Mouse (Mus musculus) midbrain, embryonic 11.5 days (tissue): Measurements from ENCODE around the gene Sbno1. TPM values are rescaled to one million over a fixed set of nuclear protein-coding genes. Genes with fewer than 3 reads are reported as not detected.
A peak's percentile ranks its signal among the peaks of the same experiment; 100 is the strongest.

Source experiments
- ATAC-seq: fragments of 200-750 bp; cut with Nextera tagmentation; 2 replicates; pipeline ENCODE4 v1.8.0; 2017; ENCODE audit warnings: moderate TSS enrichment, moderate library complexity; ENCODE audit not compliant: low FRiP score
- DNase-seq: peaks from one replicate; pipeline ENCODE4 v3.0.0; 2015; ENCODE audit warnings: low spot score; ENCODE audit errors: missing footprints
- H3K27ac ChIP-seq: fragments of 300-500 bp; sonication (generic); 2 replicates; pipeline ENCODE4 v1.5.1; 2014; ENCODE audit warnings: low read depth, low read length
- H3K27me3 ChIP-seq: fragments of 300-500 bp; sonication (generic); 2 replicates; pipeline ENCODE4 v1.6.1; 2014; ENCODE audit warnings: mild to moderate bottlenecking, low read length, moderate library complexity, mixed read lengths; ENCODE audit not compliant: control insufficient read depth, insufficient read depth
- H3K36me3 ChIP-seq: fragments of 300-500 bp; sonication (generic); 2 replicates; pipeline ENCODE4 v1.6.1; 2014; ENCODE audit warnings: mild to moderate bottlenecking, low read length, moderate library complexity, mixed read lengths; ENCODE audit not compliant: control insufficient read depth, insufficient read depth
- H3K4me1 ChIP-seq: fragments of 300-500 bp; sonication (generic); 2 replicates; pipeline ENCODE4 v1.6.1; 2014; ENCODE audit warnings: low read length; ENCODE audit not compliant: control insufficient read depth, insufficient read depth
- H3K4me2 ChIP-seq: fragments of 300-500 bp; sonication (generic); 2 replicates; pipeline ENCODE4 v1.6.1; 2014; ENCODE audit warnings: mild to moderate bottlenecking, moderate library complexity
- H3K4me3 ChIP-seq: fragments of 300-500 bp; sonication (generic); 2 replicates; pipeline ENCODE4 v1.5.1; 2014; ENCODE audit warnings: low read depth, low read length
- H3K9ac ChIP-seq: fragments of 300-500 bp; sonication (generic); 2 replicates; pipeline ENCODE4 v1.6.1; 2014; ENCODE audit warnings: low read length
- H3K9me3 ChIP-seq: fragments of 300-500 bp; sonication (generic); 2 replicates; pipeline ENCODE4 v1.6.1; 2016; ENCODE audit warnings: low read length; ENCODE audit not compliant: control insufficient read depth
- WGBS: fragments of 180-500 bp; shearing (Covaris S2); extraction: QIAGEN DNeasy Blood & Tissue Kit; methylation state at CpG from one replicate; pipeline ENCODE4 v1.1.7; 2014; 5-methylcytosine and 5-hydroxymethylcytosine counted together
- polyA plus RNA-seq: library from polyadenylated mRNA; unstranded; fragments of >200 nt; fragmentation: Nextera tagmentation; extraction: Ambion mirVana; gene quantifications from 2 replicates; pipeline ENCODE4 v1.2.1, GENCODE M21; 2014

Gene Sbno1
- polyA plus RNA-seq, 1 experiment from 2014 or later = 78.6 TPM

GRCm38 (mm10) chr5:124433048-124433447 lies 7.2 kb upstream of the Sbno1 start:
- H3K9ac ChIP-seq = no peak overlapping the region
- no peaks in the 10 kb centered on the region for H3K4me1 ChIP-seq
- H3K4me3 ChIP-seq = no peak overlapping the region
- H3K27ac ChIP-seq = no peak overlapping the region
- DNase-seq = no peak
- no peaks in the 10 kb centered on the region for H3K36me3 ChIP-seq
- WGBS = 66% methylated on average over 2 of the region's 2 CpGs
- H3K9me3 ChIP-seq = no peaks in the 10 kb centered on the region
- ATAC-seq = no peak
- H3K4me2 ChIP-seq = no peak overlapping the region
- H3K27me3 ChIP-seq = no peaks in the 10 kb centered on the region

- DNase-seq (peak; percentile 94), ATAC-seq (peak; percentile 61)
- Histone ChIP-seq H3K4me3 (no peak overlapping the region), H3K9me3 (no peaks in the 10 kb centered on the region), H3K27me3 (no peaks in the 10 kb centered on the region), H3K36me3 (no peaks in the 10 kb centered on the region), H3K4me2 (no peak overlapping the region), H3K27ac (no peak overlapping the region), H3K4me1 (no peaks in the 10 kb centered on the region), H3K9ac (no peak overlapping the region)
These were observed 6.7 kb upstream of the Sbno1 start for GRCm38 (mm10) chr5:124432398-124433012.

DNA sequence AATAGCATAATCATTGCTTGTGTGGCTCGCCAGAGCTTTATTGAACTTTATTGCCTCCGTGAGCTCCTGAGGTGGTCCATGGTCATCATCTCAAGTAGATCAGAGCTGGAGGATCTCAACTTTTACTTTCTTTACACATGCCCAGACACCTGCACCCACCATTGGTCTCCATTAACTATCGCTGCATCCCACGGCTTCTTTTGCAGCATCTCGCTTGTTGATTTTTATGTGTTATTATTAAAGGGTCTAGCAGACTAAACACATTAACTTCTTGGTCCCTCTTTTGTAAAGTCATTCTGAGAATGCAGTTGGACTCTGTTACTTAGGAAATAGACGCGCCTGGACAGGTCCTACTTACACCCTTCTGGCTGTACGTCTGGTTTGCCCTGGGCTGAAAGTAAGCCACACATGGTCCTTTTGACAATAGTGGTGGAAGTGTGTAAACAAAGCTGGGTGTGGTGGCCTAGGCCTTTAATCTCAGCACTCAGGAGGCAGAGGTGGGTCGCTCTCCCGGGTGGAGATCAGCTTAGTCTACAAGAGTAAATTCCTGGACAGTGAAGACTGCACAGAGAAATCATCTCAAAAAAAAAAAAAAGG lies 772 bp upstream of the Sbno1 start:
- Histone ChIP-seq H3K9ac (peak overlapping the region; percentile 86), H3K9me3 (no peaks in the 10 kb centered on the region), H3K27ac (no peak overlapping the region), H3K4me2 (no peak overlapping the region), H3K27me3 (no peaks in the 10 kb centered on the region), H3K36me3 (no peaks in the 10 kb centered on the region), H3K4me1 (peaks cover 5% of the 10 kb centered on the region; the same call in 1 of the 2 replicates), H3K4me3 (peak overlapping the region; percentile 99; the same call in 1 of the 2 replicates)
- DNase-seq (no peak), ATAC-seq (no peak)
- 94% methylated on average over 10 of the region's 10 CpGs for WGBS

DNA sequence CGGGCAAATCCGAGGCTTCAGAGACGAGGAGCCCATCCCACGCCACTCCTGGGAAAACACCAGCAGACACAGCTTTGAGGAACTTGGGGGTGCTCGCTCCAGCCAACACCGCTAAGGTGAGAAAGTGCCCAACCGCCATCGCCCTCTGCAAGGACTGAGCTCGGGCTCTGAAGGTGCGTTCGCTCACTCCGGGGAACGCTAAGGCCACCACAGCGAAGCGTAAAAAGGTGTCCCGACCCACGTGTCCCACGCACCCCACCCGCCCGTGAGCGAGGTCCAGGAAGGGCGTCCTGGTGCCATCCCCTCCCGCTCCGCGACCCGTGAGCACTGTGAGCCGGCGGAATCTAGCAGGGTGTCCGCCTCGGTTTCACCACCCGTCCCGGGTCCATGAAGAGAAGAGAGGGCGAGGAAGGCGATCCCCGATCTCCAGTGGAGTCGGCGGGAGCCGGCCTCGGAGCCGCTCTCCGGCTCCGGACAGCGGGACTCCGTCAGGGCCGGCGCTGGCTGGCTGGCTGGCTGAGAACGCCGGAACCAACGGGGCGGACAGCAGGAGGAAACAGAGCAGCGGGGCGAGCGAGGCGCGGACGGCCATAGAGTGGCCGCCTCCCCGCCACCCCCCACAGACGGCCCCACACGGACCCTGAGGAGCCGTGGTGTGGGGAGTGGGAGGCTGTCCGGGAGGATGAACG lies 934 bp downstream of the Sbno1 start:
- under 1% methylated on average over 63 of the region's 63 CpGs for WGBS
- peak; percentile 77 for ATAC-seq
- H3K9ac ChIP-seq = peak overlapping the region; percentile 94
- H3K4me1 ChIP-seq = peaks cover 5% of the 10 kb centered on the region; the same call in 1 of the 2 replicates
- no peaks in the 10 kb centered on the region for H3K27me3 ChIP-seq
- H3K4me3 ChIP-seq = peak overlapping the region; percentile 99
- no peaks in the 10 kb centered on the region for H3K36me3 ChIP-seq
- peak overlapping the region; percentile 71 for H3K27ac ChIP-seq
- DNase-seq = peak; percentile 95
- H3K4me2 ChIP-seq = peak overlapping the region; percentile 92
- no peaks in the 10 kb centered on the region for H3K9me3 ChIP-seq

DNA sequence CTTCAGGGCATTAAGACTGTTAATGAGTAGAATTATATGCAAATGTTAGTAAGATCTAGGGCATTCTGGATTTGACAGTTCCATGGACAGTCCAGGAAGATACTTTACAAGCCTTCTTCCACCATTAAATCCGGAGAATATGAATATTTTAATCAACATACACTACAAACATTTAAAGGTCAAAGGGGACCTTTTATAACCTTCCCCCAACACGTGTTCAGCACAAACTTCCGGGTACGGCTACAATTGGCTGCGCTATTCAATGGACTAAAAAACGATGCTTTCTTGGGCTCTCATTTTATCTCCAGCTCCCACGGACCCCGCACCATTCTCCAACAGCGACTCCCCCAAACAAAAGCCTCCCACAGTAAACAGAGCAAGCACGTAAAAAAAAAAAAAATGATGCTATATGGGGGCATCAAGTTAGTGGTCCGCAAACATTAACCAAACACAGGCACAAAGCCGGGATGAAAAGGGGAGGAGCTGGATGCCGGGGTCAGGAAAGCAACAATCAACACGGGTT lies 1.5 kb downstream of the Sbno1 start:
- Histone ChIP-seq H3K27ac (no peak overlapping the region), H3K4me3 (peak overlapping the region; percentile 99), H3K9ac (peak overlapping the region; percentile 94), H3K9me3 (no peaks in the 10 kb centered on the region), H3K36me3 (no peaks in the 10 kb centered on the region), H3K27me3 (no peaks in the 10 kb centered on the region), H3K4me2 (peak overlapping the region; percentile 92), H3K4me1 (peaks cover 5% of the 10 kb centered on the region; the same call in 1 of the 2 replicates)
- DNase-seq = peak; percentile 88
- no peak for ATAC-seq
- 4% methylated on average over 14 of the region's 14 CpGs for WGBS

GRCm38 (mm10) chr5:124421786-124422185 lies 4.0 kb downstream of the Sbno1 start:
- Histone ChIP-seq H3K4me2 (no peak overlapping the region), H3K4me3 (no peak overlapping the region), H3K4me1 (peaks cover 5% of the 10 kb centered on the region; the same call in 1 of the 2 replicates), H3K36me3 (no peaks in the 10 kb centered on the region), H3K27me3 (no peaks in the 10 kb centered on the region), H3K27ac (no peak overlapping the region), H3K9me3 (no peaks in the 10 kb centered on the region), H3K9ac (no peak overlapping the region)
- DNase-seq (no peak), ATAC-seq (no peak)
- 96% methylated on average over 2 of the region's 2 CpGs for WGBS

DNA sequence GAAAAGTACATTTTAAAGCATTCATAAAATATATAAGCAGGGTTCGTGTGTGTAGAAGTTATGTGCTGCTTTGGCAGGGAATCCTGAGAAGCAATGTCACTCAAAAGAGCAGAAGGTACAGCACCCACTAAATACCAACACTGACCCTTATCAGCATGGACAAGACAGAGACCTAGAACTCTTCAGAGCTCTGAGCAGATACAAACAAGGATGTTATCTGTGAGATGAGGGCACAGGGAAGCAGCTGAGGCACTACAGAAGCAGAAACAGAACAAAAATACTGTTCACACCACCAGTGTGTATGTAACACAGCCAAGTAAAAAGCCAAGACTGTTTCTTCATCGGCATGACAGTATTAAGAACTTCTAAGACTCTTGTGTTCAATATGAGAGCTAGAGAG lies 6.9 kb downstream of the Sbno1 start:
- Histone ChIP-seq H3K9ac (no peak overlapping the region), H3K4me2 (no peak overlapping the region), H3K4me1 (peaks cover 2% of the 10 kb centered on the region; the same call in 1 of the 2 replicates), H3K27me3 (no peaks in the 10 kb centered on the region), H3K27ac (no peak overlapping the region), H3K9me3 (no peaks in the 10 kb centered on the region), H3K36me3 (no peaks in the 10 kb centered on the region), H3K4me3 (no peak overlapping the region)
- ATAC-seq (no peak), DNase-seq (no peak)
- WGBS = 92% methylated on average over 2 of the region's 2 CpGs

DNA sequence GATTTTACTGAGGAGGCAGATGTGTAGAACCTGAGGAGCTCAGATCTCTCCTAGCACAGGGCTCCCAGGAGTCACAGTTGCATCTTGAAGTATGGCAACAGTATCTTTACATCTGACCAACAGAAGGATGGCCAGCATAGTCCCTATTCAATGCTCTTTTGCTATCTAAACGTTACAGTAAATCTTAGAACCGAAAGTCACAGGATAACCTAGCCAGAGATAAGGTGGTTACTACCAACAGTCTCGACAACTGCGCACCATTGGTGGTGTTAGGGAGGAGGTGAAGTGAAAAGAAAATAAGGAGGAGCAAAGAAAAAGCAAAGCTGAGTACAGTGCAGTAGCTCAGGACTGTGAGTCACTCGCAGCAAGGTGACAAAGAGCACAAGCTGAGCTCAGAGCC lies 13.6 kb downstream of the Sbno1 start:
- H3K9ac ChIP-seq = no peak overlapping the region
- peaks cover 20% of the 10 kb centered on the region for H3K36me3 ChIP-seq
- no peaks in the 10 kb centered on the region for H3K27me3 ChIP-seq
- ATAC-seq (no peak), DNase-seq (no peak)
- no peak overlapping the region for H3K4me2 ChIP-seq
- 94% methylated on average over 5 of the region's 5 CpGs for WGBS
- H3K9me3 ChIP-seq = no peaks in the 10 kb centered on the region
- H3K27ac ChIP-seq = no peak overlapping the region
- no peaks in the 10 kb centered on the region for H3K4me1 ChIP-seq
- H3K4me3 ChIP-seq = no peak overlapping the region

DNA sequence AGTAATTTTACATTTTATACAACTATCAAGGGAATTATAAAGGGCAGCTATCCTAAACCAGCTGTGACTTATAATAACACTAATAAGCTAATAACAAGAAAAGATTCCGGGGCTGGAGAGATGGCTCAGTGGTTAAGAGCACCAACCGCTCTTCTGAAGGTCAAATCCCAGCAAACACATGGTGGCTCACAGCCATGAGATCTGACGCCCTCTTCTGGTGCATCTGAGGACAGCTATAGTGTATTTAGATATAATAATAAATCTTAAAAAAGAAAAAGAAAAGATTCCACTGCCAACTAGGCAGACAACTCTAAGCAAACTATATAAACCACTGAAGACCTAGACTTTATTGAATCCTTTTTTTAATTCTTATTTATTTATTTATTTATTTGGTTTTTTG lies 15.0 kb downstream of the Sbno1 start:
- ATAC-seq = no peak
- 76% methylated on average over 3 of the region's 3 CpGs for WGBS
- no peaks in the 10 kb centered on the region for H3K9me3 ChIP-seq
- H3K27ac ChIP-seq = no peak overlapping the region
- no peaks in the 10 kb centered on the region for H3K4me1 ChIP-seq
- H3K4me3 ChIP-seq = no peak overlapping the region
- H3K36me3 ChIP-seq = peaks cover 22% of the 10 kb centered on the region
- H3K9ac ChIP-seq = no peak overlapping the region
- DNase-seq = peak; percentile 78
- H3K27me3 ChIP-seq = no peaks in the 10 kb centered on the region
- H3K4me2 ChIP-seq = no peak overlapping the region
